Mouse (Mus musculus): ENCODE data around the gene Gm20662.

DNA sequence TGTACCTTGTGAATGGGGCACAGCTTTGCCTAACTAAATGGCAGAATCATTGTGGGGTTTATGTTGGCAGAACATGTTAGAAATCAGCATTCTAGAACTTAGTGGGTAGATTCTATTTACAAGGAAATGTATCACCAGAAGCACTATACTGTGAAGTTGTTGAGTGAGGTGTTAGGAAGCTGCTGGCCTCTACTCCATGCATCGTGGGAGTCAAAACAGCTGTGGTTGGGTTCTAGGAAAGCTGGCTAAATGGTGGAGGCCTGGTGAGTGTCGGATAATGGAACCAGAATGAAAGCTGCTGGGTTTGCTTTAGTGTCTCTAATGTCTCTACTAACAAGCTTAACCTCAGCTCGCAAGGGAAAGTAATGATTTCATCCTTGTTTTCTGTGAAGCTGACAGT is 21.0 kb downstream of the Gm20662 start:
- no peak for TF ChIP-seq CTCF (IDR thresholded peaks at IDR 0.05; ENCODE audit: extremely low read depth, insufficient read depth, insufficient read length, insufficient replicate concordance)
- no peak for TF ChIP-seq POLR2A (IDR thresholded peaks at IDR 0.05; ENCODE audit: low read depth, low read length)
